Mouse (Mus musculus) lung, embryonic 14.5 days (tissue): ENCODE measurements around the gene Sema3b. TPM values are rescaled to one million over a fixed set of nuclear protein-coding genes. Genes with fewer than 3 reads are reported as not detected.

Source experiments
- ATAC-seq: fragments of 200-750 bp; cut with Nextera tagmentation; 2 replicates; pipeline ENCODE4 v1.8.0; 2017; ENCODE audit warnings: mild to moderate bottlenecking, moderate TSS enrichment, moderate library complexity; ENCODE audit not compliant: insufficient read depth
- DNase-seq: peaks from one replicate; pipeline ENCODE4 v3.0.0-alpha.2; 2015
- H3K27ac ChIP-seq: fragments of 300-500 bp; sonication (generic); 2 replicates; pipeline ENCODE4 v1.5.1; 2014; ENCODE audit warnings: low read depth, mild to moderate bottlenecking, moderate library complexity
- H3K27me3 ChIP-seq: fragments of 300-500 bp; sonication (generic); 2 replicates; pipeline ENCODE4 v1.6.1; 2014; ENCODE audit warnings: low read length, control low read depth; ENCODE audit not compliant: insufficient read depth
- H3K36me3 ChIP-seq: fragments of 300-500 bp; sonication (generic); 2 replicates; pipeline ENCODE4 v1.6.1; 2014; ENCODE audit warnings: control low read depth; ENCODE audit not compliant: insufficient read depth
- H3K4me1 ChIP-seq: fragments of 300-500 bp; sonication (generic); 2 replicates; pipeline ENCODE4 v1.6.1; 2014; ENCODE audit warnings: antibody characterized with exemption, control low read depth; ENCODE audit not compliant: insufficient read depth
- H3K4me2 ChIP-seq: fragments of 300-500 bp; sonication (generic); 2 replicates; pipeline ENCODE4 v1.6.1; 2014; ENCODE audit warnings: mild to moderate bottlenecking
- H3K4me3 ChIP-seq: fragments of 300-500 bp; sonication (generic); 2 replicates; pipeline ENCODE4 v1.5.1; 2014; ENCODE audit warnings: low read depth, low read length
- H3K9ac ChIP-seq: fragments of 300-500 bp; sonication (generic); 2 replicates; pipeline ENCODE4 v1.6.1; 2014
- H3K9me3 ChIP-seq: fragments of 300-500 bp; sonication (generic); 2 replicates; pipeline ENCODE4 v1.6.1; 2016; ENCODE audit warnings: low read depth, low read length, control low read depth
- CTCF ChIP-seq: IDR thresholded peaks from 2 replicates; pipeline ENCODE4 v1.5.1; 2016; ENCODE audit warnings: antibody characterized with exemption, low read depth
- WGBS: fragments of 180-500 bp; shearing (Covaris S2); extraction: QIAGEN DNeasy Blood & Tissue Kit; methylation state at CpG from one replicate; pipeline ENCODE4 v1.1.7; 2014; 5-methylcytosine and 5-hydroxymethylcytosine counted together
- polyA plus RNA-seq: library from polyadenylated mRNA; unstranded; fragments of >200 nt; fragmentation: Nextera tagmentation; extraction: Ambion mirVana; gene quantifications from 2 replicates; pipeline ENCODE4 v1.2.1, GENCODE M21; 2014

Sema3b gene
- polyA plus RNA-seq, 1 experiment from 2014 or later, result 5.3 TPM

DNA sequence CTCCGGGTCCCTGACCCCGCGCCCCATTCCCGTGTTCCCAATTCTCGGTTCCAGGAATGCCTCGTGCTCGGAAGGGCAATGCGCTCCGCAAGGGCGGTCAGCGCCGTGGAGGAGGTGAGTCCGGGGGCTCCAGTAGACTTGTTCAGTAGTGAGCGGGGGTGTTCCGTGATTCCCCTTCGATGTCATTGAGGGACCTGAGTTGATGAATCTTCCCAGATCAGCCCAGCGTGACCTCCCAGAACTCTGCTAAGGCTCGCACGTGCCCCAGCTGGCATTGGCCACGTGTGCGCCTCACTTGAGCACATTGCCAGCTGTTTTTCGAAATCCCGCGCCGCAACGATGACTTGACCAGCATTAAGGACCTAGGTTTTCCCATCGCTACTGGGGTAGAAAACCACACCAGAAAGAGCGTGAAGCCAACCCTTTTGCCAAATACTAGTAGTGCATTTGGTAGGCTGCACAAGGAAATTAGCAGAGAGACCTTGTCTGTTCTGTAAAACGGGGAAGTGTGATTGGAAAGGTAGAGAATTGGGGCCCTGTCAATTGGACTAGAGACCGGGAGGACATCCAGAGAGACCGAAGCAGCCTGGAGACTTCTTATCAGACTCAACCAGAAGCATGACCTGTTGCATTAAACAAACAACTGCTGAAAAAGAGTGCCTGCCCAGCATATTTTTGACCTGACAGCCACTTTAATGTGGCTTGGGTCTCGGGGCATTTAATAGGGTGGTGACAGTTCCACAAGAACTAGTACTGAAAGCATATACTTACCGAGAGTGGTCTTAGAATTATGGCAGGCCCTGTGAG, 21.0 kb downstream of the Sema3b start:
- H3K9me3 ChIP-seq, result no peaks in the 10 kb centered on the region
- H3K27ac ChIP-seq, result peak overlapping the region; percentile 50; the same call in 1 of the 2 replicates
- peaks cover 8% of the 10 kb centered on the region; the same call in 1 of the 2 replicates for H3K4me1 ChIP-seq
- peak; percentile 73 for DNase-seq
- peaks cover 49% of the 10 kb centered on the region for H3K36me3 ChIP-seq
- no peaks in the 10 kb centered on the region for H3K27me3 ChIP-seq
- ATAC-seq, result no peak
- H3K9ac ChIP-seq, result peak overlapping the region; percentile 68
- no peak for TF ChIP-seq CTCF
- peak overlapping the region; percentile 96 for H3K4me2 ChIP-seq
- 1% methylated on average over 33 of the region's 33 CpGs for WGBS
- H3K4me3 ChIP-seq, result peak overlapping the region; percentile 78

DNA sequence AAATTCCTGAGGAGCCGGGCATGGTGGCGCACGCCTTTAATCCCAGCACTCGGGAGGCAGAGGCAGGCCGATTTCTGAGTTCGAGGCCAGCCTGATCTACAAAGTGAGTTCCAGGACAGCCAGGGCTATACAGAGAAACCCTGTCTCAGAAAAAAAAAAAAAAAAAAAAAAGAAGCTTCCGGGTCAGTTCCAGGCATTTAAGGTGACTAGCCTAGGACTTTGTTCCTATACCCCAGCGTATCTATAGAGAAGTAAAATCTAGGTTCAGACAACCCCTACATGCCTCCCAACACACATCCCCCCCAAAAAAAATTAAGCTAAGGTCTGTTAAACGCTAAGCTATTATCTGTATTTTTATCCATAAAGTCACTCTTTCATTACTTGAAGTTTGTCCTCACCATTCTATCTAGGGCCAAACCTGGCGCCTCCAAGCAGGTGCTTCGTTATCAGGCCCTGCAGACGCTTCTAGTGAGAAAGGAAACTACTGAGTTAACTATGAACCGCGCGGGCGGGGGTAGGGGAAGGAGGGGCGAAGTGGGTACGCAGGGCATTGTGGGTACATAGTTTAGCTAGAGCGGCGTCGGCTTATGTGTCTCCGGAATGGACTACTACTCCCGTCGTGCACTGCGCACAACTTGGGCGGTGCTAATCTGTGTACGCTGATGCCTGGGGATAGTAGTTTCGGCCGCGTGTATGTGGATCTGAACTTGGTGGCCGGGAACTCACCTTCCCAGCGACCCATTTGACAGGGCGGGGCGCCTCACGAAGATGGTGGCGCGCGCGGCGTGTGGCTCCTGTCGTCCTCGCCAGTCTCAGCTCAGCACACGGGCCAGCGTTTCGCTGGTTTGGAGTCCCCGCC, 21.8 kb downstream of the Sema3b start, which contains the start of gene Ifrd2:
Gene Ifrd2 (plus strand): TSS at position 669 of the 859 bp plus-strand sequence.
- H3K4me1 ChIP-seq, result peaks cover 8% of the 10 kb centered on the region; the same call in 1 of the 2 replicates

GRCm38 (mm10) chr9:107586504-107586903, 22.5 kb downstream of the Sema3b start:
- no peak for ATAC-seq
- Histone ChIP-seq H3K9ac (no peak overlapping the region), H3K27ac (no peak overlapping the region), H3K4me1 (peaks cover 8% of the 10 kb centered on the region; the same call in 1 of the 2 replicates), H3K27me3 (no peaks in the 10 kb centered on the region), H3K4me2 (peak overlapping the region; percentile 13; the same call in 1 of the 2 replicates), H3K36me3 (peaks cover 38% of the 10 kb centered on the region), H3K9me3 (no peaks in the 10 kb centered on the region), H3K4me3 (no peak overlapping the region; the same call in 1 of the 2 replicates)
- no peak for TF ChIP-seq CTCF
- 84% methylated on average over 5 of the region's 5 CpGs for WGBS
- no peak for DNase-seq

More for the DNA sequence above, 21.8 kb downstream of the Sema3b start, which contains the start of gene Ifrd2:
- peak within 1 kb of the TSS; percentile 78 for H3K4me3 ChIP-seq
- peaks cover 45% of the 10 kb centered on the region for H3K36me3 ChIP-seq
- peak within 1 kb of the TSS; percentile 96 for H3K4me2 ChIP-seq
- peak; percentile 99 for DNase-seq
- no peak for TF ChIP-seq CTCF
- peak within 1 kb of the TSS; percentile 50; the same call in 1 of the 2 replicates for H3K27ac ChIP-seq
- H3K27me3 ChIP-seq, result no peaks in the 10 kb centered on the region
- no peaks in the 10 kb centered on the region for H3K9me3 ChIP-seq
- peak within 1 kb of the TSS; percentile 68 for H3K9ac ChIP-seq
- peak; percentile 97 for ATAC-seq
- WGBS, result 13% methylated on average over 46 of the region's 46 CpGs

DNA sequence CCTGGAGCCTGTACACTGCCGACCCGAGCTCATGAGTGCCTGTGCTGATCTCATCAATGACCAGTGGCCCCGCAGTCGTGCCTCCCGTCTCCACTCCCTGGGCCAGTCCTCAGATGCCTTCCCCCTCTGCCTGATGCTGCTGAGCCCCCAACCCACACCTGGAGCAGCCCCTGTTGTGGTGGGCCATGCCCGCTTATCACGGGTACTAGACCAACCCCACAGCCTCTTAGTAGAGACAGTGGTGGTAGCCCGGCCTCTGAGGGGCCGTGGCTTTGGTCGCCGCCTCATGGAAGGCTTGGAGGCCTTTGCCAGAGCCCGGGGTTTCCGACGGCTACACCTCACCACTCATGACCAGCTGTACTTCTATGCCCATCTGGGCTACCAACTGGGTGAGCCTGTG, 25.9 kb downstream of the Sema3b start:
- peaks cover 18% of the 10 kb centered on the region; the same call in 1 of the 2 replicates for H3K36me3 ChIP-seq
- ATAC-seq, result no peak
- no peak for TF ChIP-seq CTCF
- no peak overlapping the region for H3K27ac ChIP-seq
- DNase-seq, result no peak
- 91% methylated on average over 14 of the region's 14 CpGs for WGBS
- no peak overlapping the region for H3K4me2 ChIP-seq
- no peaks in the 10 kb centered on the region for H3K9me3 ChIP-seq
- H3K9ac ChIP-seq, result no peak overlapping the region
- no peaks in the 10 kb centered on the region for H3K27me3 ChIP-seq
- peaks cover 2% of the 10 kb centered on the region; the same call in 1 of the 2 replicates for H3K4me1 ChIP-seq
- H3K4me3 ChIP-seq, result no peak overlapping the region

GRCm38 (mm10) chr9:107582509-107583062, 26.4 kb downstream of the Sema3b start:
- Histone ChIP-seq H3K27me3 (no peaks in the 10 kb centered on the region), H3K4me3 (no peak overlapping the region), H3K36me3 (peaks cover 18% of the 10 kb centered on the region; the same call in 1 of the 2 replicates), H3K4me1 (no peaks in the 10 kb centered on the region), H3K9ac (no peak overlapping the region; the same call in 1 of the 2 replicates), H3K4me2 (0 out of 2 replicates have a peak overlapping the region, but pooled peaks have one; percentile 73), H3K9me3 (no peaks in the 10 kb centered on the region), H3K27ac (no peak overlapping the region)
- WGBS, result 87% methylated on average over 7 of the region's 7 CpGs
- ATAC-seq (no peak), DNase-seq (no peak)
- TF ChIP-seq CTCF, result no peak

- H3K9ac ChIP-seq, result peak overlapping the region; percentile 66
- no peak for DNase-seq
- 60% methylated on average over 4 of the region's 4 CpGs for WGBS
- H3K36me3 ChIP-seq, result peaks cover 18% of the 10 kb centered on the region; the same call in 1 of the 2 replicates
- no peaks in the 10 kb centered on the region for H3K27me3 ChIP-seq
- no peak for TF ChIP-seq CTCF
- H3K9me3 ChIP-seq, result no peaks in the 10 kb centered on the region
- H3K4me3 ChIP-seq, result peak overlapping the region; percentile 51
- peak overlapping the region; percentile 73 for H3K4me2 ChIP-seq
- peaks cover 4% of the 10 kb centered on the region for H3K4me1 ChIP-seq
- H3K27ac ChIP-seq, result peak overlapping the region; percentile 93
- ATAC-seq, result no peak
These were observed 27.4 kb downstream of the Sema3b start for GRCm38 (mm10) chr9:107581584-107581983.
